Mouse (Mus musculus) urinary bladder, postnatal 14 days (tissue): ENCODE results near the gene Ebf1.

Experiments used
- DNase-seq: peaks from one replicate; pipeline ENCODE4 v3.0.0; 2021; ENCODE audit warnings: low spot score

Ebf1 gene

DNA sequence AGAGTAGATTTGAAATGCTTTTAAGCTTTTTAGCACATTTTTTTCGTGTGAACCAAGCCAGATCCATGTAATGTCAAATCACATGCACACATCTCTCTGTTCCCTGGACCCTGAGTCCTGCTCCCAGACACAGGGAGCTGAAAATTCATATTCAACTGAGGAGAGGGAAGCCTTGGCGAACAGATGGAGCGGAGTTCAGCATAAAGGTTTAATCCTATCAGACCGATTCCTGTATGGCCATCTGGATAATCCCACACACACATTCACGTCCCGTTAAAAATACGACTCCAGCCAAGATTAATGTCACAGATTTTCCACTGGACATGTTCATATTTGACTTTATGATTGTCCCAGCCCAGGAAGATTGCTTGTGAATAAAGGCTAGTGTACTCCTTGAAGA is 282.8 kb downstream of the Ebf1 start:
- DNase-seq, result no peak

DNA sequence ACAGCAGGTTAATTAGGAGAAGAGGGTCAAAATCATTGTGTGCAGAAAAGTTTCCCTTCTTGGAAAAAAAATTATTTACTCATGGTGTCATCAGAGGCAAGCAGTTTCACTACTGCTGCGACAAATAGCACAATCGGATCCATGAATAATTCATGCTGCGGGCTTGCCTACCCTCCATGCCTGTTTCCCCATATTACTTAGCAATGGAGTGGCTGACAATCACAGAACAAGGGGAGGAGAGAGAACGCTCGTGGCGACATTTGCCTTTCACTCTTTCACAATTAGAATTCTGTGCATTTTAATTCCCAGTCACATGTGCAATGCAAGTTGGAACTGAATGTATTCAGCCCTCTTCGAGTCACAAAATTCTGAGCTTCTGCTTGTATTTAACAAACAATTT is 283.4 kb downstream of the Ebf1 start:
- DNase-seq, result no peak

DNA sequence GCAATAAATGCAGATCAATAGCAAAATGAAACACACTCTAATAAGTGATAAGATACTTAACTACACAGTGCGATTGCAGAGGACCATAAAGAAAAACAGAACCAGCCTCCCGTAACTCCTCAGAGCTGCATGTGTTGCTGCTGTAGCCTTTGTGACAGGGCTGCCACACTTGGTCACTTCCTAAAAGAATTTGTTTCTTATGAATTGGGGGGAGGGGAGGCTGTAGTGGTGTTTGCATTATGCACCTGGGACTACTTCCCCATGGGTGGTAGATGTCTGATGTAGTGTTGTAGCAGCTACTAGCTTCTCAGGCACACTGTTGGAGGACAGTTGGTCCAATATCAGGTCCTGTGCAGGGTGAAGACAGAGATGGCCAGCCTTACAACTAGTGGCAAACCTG is 284.6 kb downstream of the Ebf1 start:
- DNase-seq, result no peak

DNA sequence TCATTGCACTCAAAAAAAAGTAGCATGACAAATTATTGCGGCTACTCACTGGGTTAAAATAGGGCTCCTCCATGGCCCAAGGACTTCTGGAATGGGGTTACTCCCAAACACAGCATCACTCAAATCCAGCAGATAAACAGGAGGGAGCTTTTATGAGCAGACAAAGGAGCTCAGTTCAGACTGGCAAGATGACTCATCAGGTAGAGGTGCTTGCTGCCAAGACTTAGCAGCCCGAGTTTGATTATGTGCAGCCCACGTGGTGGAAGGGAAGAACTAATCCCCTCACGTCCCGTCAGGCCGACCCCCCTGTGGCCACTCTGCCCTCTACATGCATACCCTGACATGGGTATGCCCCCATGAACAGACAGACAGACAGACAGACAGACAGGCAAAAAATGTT is 285.0 kb downstream of the Ebf1 start:
- DNase-seq, result no peak

DNA sequence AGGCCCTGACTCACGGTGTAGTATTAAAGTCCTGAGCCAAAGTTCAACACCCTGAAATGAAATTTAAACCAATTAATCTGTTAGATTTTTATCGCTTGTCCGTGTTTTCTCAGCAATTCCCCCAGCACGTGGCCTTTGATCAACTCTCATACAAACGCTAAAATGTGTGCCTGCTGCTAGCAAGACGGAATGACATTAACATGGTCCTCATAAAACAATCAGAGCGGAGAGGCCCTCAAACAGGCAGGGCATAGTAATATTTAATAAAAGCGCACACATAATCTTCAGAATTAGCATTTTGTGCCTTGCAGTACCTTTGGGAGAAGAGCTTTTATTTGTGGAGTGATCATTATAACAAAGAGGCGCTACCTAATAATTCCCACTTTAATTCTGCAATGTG is 287.0 kb downstream of the Ebf1 start:
- no peak for DNase-seq

DNA sequence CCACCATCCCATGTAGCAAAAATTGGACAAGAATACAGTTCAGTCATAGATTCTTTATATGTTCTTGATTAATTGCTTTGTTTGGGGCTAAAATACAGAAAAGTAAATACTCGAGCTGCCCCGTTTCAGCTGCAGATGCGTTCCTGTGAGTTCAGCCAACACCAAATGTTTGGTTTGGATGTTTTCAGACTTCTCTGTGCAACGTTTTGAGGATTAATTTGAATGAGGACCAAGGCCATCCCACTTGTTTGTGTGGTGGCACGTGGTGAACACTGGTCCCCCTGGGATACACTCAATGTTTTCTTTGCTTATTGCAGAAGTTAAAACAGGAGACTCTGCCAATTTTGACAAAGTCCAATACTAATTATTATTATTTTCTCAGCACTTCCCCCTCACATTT is 289.3 kb downstream of the Ebf1 start:
- DNase-seq, result no peak

DNA sequence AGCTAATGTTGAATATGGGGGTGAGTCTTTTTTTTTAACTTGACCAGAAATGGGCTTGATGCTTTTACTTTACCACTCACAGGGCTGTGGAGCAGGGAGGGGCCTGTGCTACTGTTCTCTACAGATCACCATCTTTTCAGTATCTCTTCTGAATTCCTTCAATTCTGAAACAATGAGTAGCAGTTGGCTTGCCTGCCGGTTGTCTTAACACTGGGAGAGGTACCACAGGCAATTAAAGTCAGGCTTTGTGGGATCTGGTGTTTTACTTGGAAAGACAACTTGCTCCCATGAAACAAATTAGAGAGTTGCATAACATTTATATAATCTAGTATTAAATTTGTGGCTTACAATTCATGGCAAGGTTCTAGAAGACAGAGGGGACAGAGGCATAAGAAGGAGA is 294.6 kb downstream of the Ebf1 start:
- no peak for DNase-seq

DNA sequence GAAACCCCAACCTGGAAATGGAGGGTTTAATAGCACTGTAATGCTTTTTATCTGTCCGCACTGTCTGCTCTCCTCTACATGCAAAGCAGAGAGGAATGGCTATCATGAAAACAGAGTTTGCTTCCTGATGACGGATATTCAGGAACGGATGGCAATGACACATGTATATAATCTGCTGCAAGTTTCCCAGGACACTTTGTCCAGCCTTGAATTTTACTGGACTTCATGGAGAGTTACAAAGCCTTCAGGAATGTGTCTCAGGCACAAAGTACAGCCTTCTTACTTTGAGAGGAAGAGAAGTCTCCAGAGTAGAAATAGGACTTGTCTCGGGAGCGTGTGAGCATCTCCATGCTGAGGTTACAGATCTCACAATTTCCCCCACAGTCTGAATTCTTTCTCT is 296.7 kb downstream of the Ebf1 start:
- DNase-seq, result no peak

DNA sequence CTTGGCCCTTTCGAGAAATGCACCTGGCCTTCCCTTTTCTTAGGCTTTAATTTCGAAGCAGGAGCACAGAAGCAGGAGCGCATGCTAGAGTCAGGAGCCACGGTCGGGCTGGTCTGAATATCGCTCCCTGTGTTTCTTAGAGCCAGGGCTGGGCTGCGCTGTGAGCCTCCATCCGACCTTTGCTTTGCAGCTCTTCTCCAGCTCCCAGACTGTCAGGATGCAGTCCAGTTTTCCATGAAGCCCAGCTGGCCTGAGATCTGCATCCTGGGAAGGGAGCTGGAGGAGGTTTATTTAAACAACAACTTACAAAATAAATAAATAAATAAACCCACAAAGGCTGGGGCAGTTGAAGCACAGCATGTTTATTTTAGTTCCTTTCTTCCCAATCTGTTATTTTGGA is 299.9 kb downstream of the Ebf1 start:
- peak; percentile 29 for DNase-seq

DNA sequence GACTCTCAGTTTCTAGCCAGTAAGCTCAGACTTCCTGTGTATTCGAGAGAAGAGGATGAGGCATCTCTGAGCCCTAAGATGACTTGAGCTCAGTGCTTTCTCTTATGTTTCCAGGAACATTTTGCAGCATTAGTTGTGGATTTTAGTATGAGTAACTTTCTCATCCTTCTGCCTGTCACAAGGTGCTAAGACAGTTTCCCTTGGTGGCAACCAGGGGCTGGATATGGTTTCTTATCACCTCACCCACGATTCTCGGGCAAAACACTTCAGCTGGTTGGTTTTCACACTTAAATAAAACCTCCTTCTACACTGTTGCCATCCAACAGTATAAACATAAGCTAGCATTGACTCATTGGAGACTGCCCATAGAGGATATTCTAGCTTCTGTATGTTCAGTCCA is 306.0 kb downstream of the Ebf1 start:
- no peak for DNase-seq

DNA sequence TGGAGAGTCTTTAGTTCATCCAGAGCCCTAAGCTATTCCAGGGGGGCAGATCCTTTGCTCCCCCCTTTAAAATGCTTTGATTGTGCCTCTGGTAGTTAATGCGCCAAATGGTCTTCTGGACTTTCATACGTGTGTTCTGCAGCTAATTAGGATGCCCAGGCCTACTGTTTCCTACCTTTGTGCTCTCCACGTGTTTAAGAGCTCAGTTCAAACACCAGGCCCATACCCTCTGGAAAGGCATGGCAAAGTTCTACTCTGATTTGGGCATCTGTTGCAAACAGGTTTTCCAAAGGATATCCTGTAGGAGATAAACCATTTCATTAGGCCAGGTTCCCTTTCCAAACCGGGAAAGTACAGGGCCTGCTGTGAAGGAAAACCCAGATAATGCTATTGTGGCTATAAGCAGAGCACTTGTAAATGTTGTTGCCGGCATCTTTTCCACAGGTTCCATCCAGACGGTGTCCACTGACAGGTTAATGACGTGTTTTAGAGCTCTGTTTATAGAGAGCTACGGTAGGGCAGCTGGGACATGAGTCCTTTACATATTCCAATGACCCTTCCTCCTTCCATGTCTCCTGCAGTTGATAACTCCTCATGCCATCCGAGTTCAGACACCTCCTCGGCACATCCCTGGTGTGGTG is 306.9 kb downstream of the Ebf1 start:
- DNase-seq, result no peak

DNA sequence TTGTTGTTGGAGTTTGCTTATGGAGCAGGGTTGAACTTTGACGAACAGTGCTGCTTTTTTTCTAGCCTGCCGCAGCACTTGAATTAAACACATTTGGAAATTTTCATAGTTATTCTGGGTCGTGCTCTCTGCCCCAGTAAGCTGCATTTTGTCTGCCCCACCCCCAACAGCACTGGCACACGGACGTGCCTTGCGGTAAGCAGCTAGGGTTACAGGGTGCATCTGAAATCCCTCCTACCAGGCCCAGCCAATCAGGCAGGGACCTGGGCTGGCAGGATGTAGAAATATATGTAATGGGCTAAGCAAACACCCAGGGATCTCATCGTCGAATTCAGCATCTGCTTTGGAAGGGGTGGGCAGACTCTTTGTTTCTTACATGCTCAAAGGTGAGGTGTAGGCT is 307.8 kb downstream of the Ebf1 start:
- DNase-seq, result no peak

DNA sequence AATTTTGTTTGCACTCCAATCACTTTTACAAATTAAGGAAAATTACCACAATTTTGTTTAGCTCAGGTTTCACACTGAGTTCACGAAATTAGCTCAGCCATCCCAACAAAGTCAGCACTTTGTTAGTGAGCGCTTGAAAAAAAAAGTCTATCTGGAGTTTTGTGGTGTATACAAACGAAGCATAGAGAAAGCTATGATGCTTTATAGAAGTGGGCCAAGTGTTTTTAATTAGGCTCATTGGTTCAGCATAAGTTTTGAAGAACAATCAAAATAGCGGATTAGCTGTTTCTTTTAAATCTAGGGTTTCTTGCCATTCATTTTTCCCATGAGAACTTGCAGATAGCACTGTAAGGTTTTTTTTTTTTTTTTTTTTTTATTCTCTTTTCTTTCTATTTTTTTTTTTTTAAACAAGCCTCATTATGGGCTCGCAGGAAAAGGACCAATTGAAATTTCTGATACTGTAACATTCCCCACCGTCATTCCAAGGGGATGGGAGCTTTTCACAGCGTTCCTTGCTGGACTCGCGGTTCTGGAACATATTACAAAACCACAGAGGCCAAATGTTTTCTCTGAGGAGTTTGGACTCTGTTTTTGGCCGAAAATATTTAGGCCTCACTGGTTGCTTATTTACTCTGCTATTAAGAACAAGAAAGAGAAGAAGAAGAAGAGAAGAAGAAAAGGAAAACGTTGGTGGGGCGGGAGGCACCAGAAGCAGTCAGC is 308.8 kb downstream of the Ebf1 start:
- DNase-seq, result no peak

DNA sequence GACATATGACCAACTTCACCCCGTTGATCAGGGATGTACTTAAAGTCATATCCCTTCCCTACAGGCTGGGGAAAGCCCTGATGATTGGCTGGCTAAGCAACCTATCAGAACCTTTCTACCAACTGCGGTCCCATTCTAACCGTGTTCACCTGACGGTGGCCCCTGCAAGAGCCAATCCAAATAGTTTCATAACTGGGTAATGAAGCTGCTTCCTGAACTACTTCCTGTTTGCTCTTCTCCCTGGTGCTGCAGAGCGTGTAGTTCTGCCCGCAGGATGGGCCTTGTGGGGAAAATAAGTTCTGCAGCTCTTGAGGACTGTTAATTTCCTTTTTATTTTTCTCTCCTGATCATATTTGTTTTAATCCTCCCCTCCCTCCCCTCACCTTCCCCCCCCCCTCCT is 311.3 kb downstream of the Ebf1 start:
- no peak for DNase-seq

DNA sequence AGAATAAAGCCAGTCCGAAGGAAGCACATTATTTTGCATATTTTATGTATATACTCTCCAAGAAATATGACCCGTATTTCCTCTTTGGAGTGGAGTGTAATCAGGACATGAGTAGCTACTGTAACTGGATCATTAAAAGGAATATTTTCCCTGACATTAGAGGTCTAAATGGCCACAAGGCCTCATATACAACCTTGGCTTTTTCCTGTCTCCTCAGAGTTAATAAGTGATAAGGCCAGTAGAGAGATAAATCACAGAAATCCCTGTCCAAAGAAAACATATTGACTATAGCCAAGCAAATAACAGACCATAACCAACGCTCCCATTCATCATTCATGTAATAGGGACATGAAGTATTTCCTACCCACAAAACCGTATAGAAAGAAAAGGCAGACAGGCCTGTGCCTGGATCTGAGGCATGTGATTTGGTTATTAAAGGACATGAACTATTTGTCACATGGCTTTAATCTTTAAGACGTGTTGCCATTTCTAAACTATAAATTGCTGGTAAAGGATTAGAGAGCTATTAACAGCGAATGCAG is 315.9 kb downstream of the Ebf1 start:
- no peak for DNase-seq

DNA sequence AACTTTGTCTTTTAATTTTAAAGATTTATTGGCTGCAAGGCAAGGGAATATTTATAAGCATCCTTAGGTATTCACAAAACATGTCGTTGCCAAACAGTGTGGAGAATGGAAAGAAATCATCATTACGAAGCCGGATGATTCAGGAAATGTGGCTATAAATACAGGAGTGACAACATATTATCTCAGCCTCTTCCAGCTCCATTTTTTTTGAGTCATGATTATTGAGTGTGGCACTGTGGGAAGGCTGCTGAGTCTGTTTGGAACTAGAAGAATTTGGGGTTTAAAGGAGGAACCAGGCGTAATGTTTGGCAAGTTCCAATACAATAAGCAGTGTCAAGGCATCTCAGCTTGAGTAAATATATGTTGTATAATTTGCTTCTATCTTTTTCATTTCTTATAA is 326.7 kb downstream of the Ebf1 start:
- no peak for DNase-seq

DNA sequence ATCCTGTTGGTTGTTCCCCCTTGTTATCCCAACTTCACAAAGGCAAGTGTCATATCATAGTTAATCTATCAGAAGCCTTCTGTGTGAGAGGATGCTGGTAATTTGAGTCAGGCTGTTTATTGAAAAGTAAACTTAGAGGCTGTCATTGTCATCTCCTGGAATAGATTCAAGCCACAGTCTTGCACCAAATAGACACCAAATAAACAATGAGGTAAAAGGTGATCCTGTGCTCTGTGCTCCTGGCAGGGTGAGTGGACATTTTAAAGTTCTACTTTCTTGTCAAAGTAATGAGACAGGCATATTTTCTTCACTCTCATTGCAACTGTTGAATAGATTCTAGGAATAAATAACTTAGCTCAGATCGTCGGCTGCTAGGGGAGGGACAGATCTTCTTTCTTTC is 327.3 kb downstream of the Ebf1 start:
- DNase-seq, result no peak

DNA sequence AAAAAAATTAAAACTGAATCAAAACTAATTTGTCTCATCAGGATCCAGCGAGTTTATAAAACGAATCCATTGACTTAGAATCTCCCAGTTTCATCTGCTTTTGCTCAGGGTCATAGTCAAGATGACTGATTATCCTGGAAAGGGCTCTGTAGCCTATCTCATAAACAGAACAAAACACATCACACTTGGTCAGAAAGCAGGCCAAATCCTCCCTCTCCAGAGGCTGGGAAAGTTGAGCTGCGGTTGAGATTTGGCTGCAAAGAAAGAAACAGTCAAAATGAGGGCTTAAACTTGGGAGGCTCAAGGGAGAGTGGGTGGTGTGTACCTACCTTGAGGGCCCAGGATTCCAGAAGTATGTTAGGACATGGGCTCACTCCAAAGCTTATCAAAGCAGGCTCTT is 329.5 kb downstream of the Ebf1 start:
- DNase-seq, result no peak

DNA sequence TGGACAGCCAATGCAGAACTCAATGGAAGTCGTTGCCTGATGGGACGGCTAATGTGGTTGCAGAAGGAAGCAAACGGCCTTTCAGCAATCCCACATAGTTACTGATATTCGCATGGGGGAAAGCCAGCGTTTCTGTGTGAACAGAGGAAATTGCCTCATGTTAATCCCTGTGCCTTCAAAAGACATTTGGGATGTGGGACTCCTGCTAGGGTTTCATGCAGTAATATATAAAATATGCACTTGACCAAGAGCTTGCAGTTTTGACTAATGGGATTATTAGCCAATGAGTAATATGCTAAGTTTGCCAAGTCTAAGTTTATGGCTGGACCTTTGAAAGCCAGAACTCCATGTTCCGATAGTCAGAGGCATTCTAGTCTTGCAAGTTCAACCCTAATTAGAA is 331.4 kb downstream of the Ebf1 start:
- peak; percentile 31 for DNase-seq

DNA sequence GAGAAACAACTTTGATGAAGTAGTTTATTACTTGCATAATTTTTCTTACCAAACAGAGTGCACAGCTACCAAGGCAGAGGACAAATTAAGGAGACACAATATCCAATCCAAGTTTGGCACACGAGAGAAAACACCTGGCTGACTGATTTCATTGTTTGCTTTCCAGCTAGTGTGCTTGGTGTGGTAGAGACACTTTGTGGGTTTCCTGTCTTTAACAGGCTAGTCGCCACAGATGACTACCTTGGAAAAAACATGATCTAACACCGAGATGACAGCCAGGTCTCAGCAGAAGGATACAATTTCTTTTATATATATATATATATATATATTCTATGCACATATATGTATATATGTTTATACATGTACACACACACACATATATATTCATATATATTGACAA is 332.0 kb downstream of the Ebf1 start:
- no peak for DNase-seq

DNA sequence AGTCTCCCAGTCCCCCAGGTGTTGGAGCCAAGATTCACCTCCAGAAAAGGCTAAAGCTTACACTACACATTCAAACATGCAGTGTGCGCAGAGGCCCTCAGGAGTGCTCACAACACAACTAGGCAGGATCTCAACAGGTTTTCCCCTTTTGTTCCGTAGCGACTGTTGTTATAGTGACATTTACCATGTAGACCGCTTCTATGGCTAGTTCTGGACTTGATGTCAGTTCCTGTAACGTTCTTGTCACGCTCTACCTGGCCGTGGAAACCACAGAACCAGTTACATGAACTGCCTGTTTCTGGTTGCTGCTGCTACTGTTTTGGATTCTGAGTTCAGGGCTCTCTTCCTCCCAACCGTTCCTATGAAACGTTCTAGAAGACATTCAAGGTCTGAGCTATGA is 333.2 kb downstream of the Ebf1 start:
- DNase-seq, result no peak

DNA sequence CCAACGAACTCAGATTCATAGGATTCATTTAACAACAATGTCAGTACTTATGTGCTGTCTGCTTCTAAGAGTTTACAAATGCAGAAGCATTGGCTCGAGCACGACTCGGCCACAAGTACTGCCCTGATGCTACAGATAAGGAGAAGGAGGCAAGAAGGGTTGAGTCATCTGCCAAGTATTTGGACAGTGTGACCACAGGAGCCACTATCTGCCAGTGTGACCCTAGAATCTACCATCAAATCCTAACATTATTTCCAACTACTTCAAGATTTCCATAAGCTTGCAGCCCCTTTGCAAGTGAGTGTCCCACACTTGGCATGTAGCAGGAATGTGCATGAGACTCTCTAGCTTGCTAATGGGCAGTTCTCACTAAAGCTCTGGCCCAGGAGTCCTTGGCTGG is 334.4 kb downstream of the Ebf1 start:
- no peak for DNase-seq

DNA sequence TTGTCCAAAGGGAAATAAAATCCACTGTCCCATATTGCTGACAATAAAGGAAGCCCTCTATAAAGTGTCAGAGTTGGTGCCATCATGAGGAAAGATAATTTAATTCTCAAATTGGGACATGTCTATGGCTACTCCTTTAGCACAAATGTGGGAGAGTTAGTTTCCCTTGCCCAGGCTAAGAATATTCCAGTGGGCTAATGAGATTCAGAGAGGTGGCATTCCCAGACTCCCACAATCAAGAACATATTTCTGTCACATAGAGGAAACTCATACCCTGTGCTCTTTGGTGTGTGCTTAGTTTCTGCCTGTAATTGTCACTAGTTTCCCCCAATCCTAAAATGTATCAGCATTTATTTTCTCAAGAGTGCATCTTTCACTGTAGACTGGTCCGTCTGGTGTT is 336.2 kb downstream of the Ebf1 start:
- DNase-seq, result no peak

DNA sequence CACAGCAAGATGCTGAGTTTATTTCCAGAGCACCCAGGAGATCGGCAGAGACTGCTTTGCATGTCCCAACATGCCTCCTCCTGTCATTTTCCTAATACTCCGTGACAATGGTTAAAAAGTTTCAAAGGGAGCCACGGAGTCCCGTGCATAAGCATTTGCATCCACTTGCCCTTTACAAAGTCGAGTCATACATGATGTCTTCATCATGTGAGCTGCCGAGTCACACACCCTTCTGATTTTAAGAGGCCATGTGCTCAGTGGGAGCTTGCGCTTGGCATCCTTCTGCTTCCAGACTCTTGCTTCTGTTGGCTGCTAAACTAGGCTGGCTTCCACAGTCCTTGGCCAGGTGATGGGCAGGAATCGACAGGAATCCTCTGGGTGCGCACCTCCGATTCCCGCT is 336.7 kb downstream of the Ebf1 start:
- DNase-seq, result no peak
